ENCODE assay signal across 17 mouse cellular contexts in the genomic region with DNA sequence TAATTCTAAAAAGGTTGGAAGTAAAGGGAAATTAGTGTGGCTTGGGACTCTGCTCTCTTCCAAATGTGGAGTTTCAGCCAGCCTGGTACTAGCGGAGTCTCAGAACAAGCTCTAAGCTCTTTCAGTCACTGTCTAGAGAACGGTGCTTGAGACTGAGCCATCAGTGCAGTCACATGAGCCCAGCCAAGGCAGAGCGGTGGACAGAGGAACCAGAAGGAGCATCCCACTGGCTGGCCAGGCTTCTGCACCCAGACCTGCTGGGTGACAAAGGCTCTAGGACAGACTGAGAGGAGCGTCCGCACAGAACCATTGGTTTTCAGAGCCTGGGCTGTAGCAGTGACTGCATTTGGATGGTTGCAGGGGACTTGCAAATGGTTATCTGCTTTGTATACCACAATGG.
DNase-seq lines count a peak whose midpoint lies in the region; ATAC-seq lines count a peak whose summit lies in the region.
"Had no signal": no experiment of that assay in that cellular context is flagged by ENCODE, and none has a peak within 500 bp of the region (broad histone marks: within the 10 kb centered on the region; RNA-seq: fewer than 3 reads in every experiment).

No protein-coding gene starts in this region.

- no peak overlapping the region for H3K9ac ChIP-seq in intestine, embryonic 16.5 days (ENCODE audit: low read depth, low read length)
- no peak overlapping the region for H3K9ac ChIP-seq in intestine, embryonic 15.5 days
- no peak overlapping the region for H3K9ac ChIP-seq in midbrain, embryonic 15.5 days
- no peak overlapping the region for H3K9ac ChIP-seq in midbrain, embryonic 14.5 days (replicated peaks; ENCODE audit: low read length)
- H3K9ac ChIP-seq in limb, embryonic 15.5 days: no peak overlapping the region
- H3K9ac ChIP-seq: heart, embryonic 13.5 days; lung, embryonic 15.5 days had no signal

- peaks cover 23% of the 10 kb centered on the region for H3K4me1 ChIP-seq in intestine, embryonic 16.5 days (ENCODE audit: control insufficient read depth, insufficient read depth, low read length)
- peaks cover 30% of the 10 kb centered on the region for H3K4me1 ChIP-seq in intestine, embryonic 15.5 days (replicated peaks)
- 0 out of 2 replicates have a peak, but pooled peaks cover 5% of the 10 kb centered on the region for H3K4me1 ChIP-seq in midbrain, embryonic 15.5 days
- H3K4me1 ChIP-seq in midbrain, embryonic 14.5 days (ENCODE audit: control insufficient read depth, insufficient read depth, low read length): 0 out of 2 replicates have a peak, but pooled peaks cover 5% of the 10 kb centered on the region
- H3K4me1 ChIP-seq in embryonic facial prominence, embryonic 10.5 days: peaks cover 29% of the 10 kb centered on the region
- peaks cover 56% of the 10 kb centered on the region for H3K4me1 ChIP-seq in limb, embryonic 15.5 days

- WGBS in intestine, embryonic 16.5 days: 87% methylated on average over 5 of the region's 5 CpGs
- WGBS in intestine, embryonic 15.5 days: 92% methylated on average over 5 of the region's 5 CpGs
- 84% methylated on average over 5 of the region's 5 CpGs for WGBS in midbrain, embryonic 15.5 days
- 85% methylated on average over 5 of the region's 5 CpGs for WGBS in midbrain, embryonic 14.5 days
- 89% methylated on average over 5 of the region's 5 CpGs for WGBS in embryonic facial prominence, embryonic 10.5 days
- WGBS in limb, embryonic 15.5 days: 83% methylated on average over 5 of the region's 5 CpGs

- no peaks in the 10 kb centered on the region for H3K9me3 ChIP-seq in intestine, embryonic 16.5 days (ENCODE audit: control insufficient read depth, low read length)
- H3K9me3 ChIP-seq in intestine, embryonic 15.5 days: no peaks in the 10 kb centered on the region
- no peaks in the 10 kb centered on the region for H3K9me3 ChIP-seq in midbrain, embryonic 15.5 days
- no peaks in the 10 kb centered on the region for H3K9me3 ChIP-seq in midbrain, embryonic 14.5 days (ENCODE audit: control insufficient read depth, low read length)
- no peaks in the 10 kb centered on the region for H3K9me3 ChIP-seq in embryonic facial prominence, embryonic 10.5 days
- no peaks in the 10 kb centered on the region for H3K9me3 ChIP-seq in limb, embryonic 15.5 days
- H3K9me3 ChIP-seq: heart, embryonic 13.5 days; hindbrain, embryonic 10.5 days; lung, embryonic 15.5 days had no signal

- peaks cover 19% of the 10 kb centered on the region for H3K36me3 ChIP-seq in intestine, embryonic 16.5 days (ENCODE audit: control insufficient read depth, insufficient read depth, low read length)
- H3K36me3 ChIP-seq in intestine, embryonic 15.5 days: peaks cover 37% of the 10 kb centered on the region
- 0 out of 2 replicates have a peak, but pooled peaks cover 6% of the 10 kb centered on the region for H3K36me3 ChIP-seq in midbrain, embryonic 15.5 days (replicated peaks)
- peaks cover 35% of the 10 kb centered on the region for H3K36me3 ChIP-seq in midbrain, embryonic 14.5 days (ENCODE audit: control insufficient read depth, insufficient read depth, low read length)
- H3K36me3 ChIP-seq in embryonic facial prominence, embryonic 10.5 days (replicated peaks): peaks cover 86% of the 10 kb centered on the region
- H3K36me3 ChIP-seq in limb, embryonic 15.5 days: peaks cover 83% of the 10 kb centered on the region

- H3K4me2 ChIP-seq in intestine, embryonic 16.5 days (ENCODE audit: low read depth, low read length): no peak overlapping the region
- no peak overlapping the region for H3K4me2 ChIP-seq in intestine, embryonic 15.5 days (replicated peaks)
- H3K4me2 ChIP-seq in midbrain, embryonic 15.5 days: no peak overlapping the region
- H3K4me2 ChIP-seq in midbrain, embryonic 14.5 days (ENCODE audit: low read length): no peak overlapping the region
- no peak overlapping the region for H3K4me2 ChIP-seq in limb, embryonic 15.5 days
- H3K4me2 ChIP-seq: heart, embryonic 13.5 days; liver, embryonic 11.5 days; lung, embryonic 15.5 days had no signal

- no peak for DNase-seq in midbrain, embryonic 14.5 days
- no peak for DNase-seq in embryonic facial prominence, embryonic 10.5 days (ENCODE audit: low spot score)
- no peak for DNase-seq in heart, adult 18-20 months
- no peak for DNase-seq in right cerebral cortex, postnatal 14 days
- DNase-seq: adrenal gland, adult 8-10 months; gastrocnemius, postnatal 14 days; thymus, postnatal 36 days had no signal

- ATAC-seq in intestine, embryonic 16.5 days: no peak
- no peak for ATAC-seq in intestine, embryonic 15.5 days
- no peak for ATAC-seq in midbrain, embryonic 15.5 days (replicated peaks)
- ATAC-seq in midbrain, embryonic 14.5 days (ENCODE audit: low FRiP score, low TSS enrichment): no peak
- no peak for ATAC-seq in limb, embryonic 15.5 days (ENCODE audit: insufficient number of reproducible peaks, low FRiP score, low TSS enrichment, low read depth)
- ATAC-seq: intestine, postnatal 0 days had no signal

- no peaks in the 10 kb centered on the region for H3K27me3 ChIP-seq in intestine, embryonic 16.5 days (replicated peaks; ENCODE audit: control insufficient read depth, insufficient read depth, low read length)
- no peaks in the 10 kb centered on the region for H3K27me3 ChIP-seq in intestine, embryonic 15.5 days (replicated peaks)
- no peaks in the 10 kb centered on the region for H3K27me3 ChIP-seq in midbrain, embryonic 15.5 days (replicated peaks)
- no peaks in the 10 kb centered on the region for H3K27me3 ChIP-seq in midbrain, embryonic 14.5 days (ENCODE audit: control insufficient read depth, insufficient read depth, low read length)
- no peaks in the 10 kb centered on the region for H3K27me3 ChIP-seq in embryonic facial prominence, embryonic 10.5 days (replicated peaks; ENCODE audit: low read depth, poor library complexity, severe bottlenecking)
- no peaks in the 10 kb centered on the region for H3K27me3 ChIP-seq in limb, embryonic 15.5 days
- H3K27me3 ChIP-seq: heart, embryonic 13.5 days; lung, embryonic 15.5 days had no signal

- H3K27ac ChIP-seq in intestine, embryonic 16.5 days (ENCODE audit: low read length): 0 out of 2 replicates have a peak overlapping the region, but pooled peaks have one; percentile 6
- no peak overlapping the region for H3K27ac ChIP-seq in intestine, embryonic 15.5 days
- peak overlapping the region; percentile 41 for H3K27ac ChIP-seq in midbrain, embryonic 15.5 days
- H3K27ac ChIP-seq in midbrain, embryonic 14.5 days (replicated peaks; ENCODE audit: low read depth, low read length): no peak overlapping the region
- H3K27ac ChIP-seq in embryonic facial prominence, embryonic 10.5 days (replicated peaks): peak overlapping the region; percentile 61
- peak overlapping the region; percentile 54; the same call in 1 of the 2 replicates for H3K27ac ChIP-seq in limb, embryonic 15.5 days
- H3K27ac ChIP-seq: heart, embryonic 13.5 days; lung, embryonic 15.5 days; stomach, postnatal 0 days had no signal

- H3K4me3 ChIP-seq in intestine, embryonic 16.5 days (ENCODE audit: low read length): no peak overlapping the region
- no peak overlapping the region for H3K4me3 ChIP-seq in intestine, embryonic 15.5 days (replicated peaks)
- H3K4me3 ChIP-seq in midbrain, embryonic 15.5 days: no peak overlapping the region
- H3K4me3 ChIP-seq in midbrain, embryonic 14.5 days (replicated peaks; ENCODE audit: low read depth, low read length): no peak overlapping the region
- H3K4me3 ChIP-seq in embryonic facial prominence, embryonic 10.5 days: no peak overlapping the region
- H3K4me3 ChIP-seq in limb, embryonic 15.5 days: no peak overlapping the region
- H3K4me3 ChIP-seq: heart, embryonic 13.5 days; hindbrain, embryonic 10.5 days; lung, embryonic 15.5 days had no signal

Comparison
In these comparisons a context has a peak if more than half of its experiments do, and no peak if none do; other contexts are left out.
1. H3K27ac ChIP-seq: peak in intestine, embryonic 16.5 days (single experiment), midbrain, embryonic 15.5 days (single experiment), embryonic facial prominence, embryonic 10.5 days (single experiment) and limb, embryonic 15.5 days (single experiment); none in intestine, embryonic 15.5 days (single experiment) and midbrain, embryonic 14.5 days (single experiment).